Mouse (Mus musculus) forebrain, embryonic 12.5 days (tissue): Measurements from ENCODE around the gene Spdye4a. TPM values are rescaled to one million over a fixed set of nuclear protein-coding genes. Genes with fewer than 3 reads are reported as not detected.

Source experiments
- ATAC-seq: fragments of 200-750 bp; cut with Nextera tagmentation; 2 replicates; pipeline ENCODE4 v1.8.0; 2017; ENCODE audit warnings: moderate TSS enrichment; ENCODE audit not compliant: low FRiP score
- H3K27ac ChIP-seq: fragments of 300-500 bp; sonication (generic); 2 replicates; pipeline ENCODE4 v1.5.1; 2016; ENCODE audit warnings: mild to moderate bottlenecking
- H3K27me3 ChIP-seq: fragments of 300-500 bp; sonication (generic); 2 replicates; pipeline ENCODE4 v1.6.1; 2016; ENCODE audit warnings: mild to moderate bottlenecking
- H3K36me3 ChIP-seq: fragments of 300-500 bp; sonication (generic); replicated peaks from 2 replicates; pipeline ENCODE4 v1.6.1; 2016; ENCODE audit warnings: mild to moderate bottlenecking
- H3K4me1 ChIP-seq: fragments of 300-500 bp; sonication (generic); 2 replicates; pipeline ENCODE4 v1.6.1; 2016
- H3K4me2 ChIP-seq: fragments of 300-500 bp; sonication (generic); 2 replicates; pipeline ENCODE4 v1.6.1; 2016; ENCODE audit warnings: mild to moderate bottlenecking, moderate library complexity
- H3K4me3 ChIP-seq: fragments of 300-500 bp; sonication (generic); replicated peaks from 2 replicates; pipeline ENCODE4 v1.5.1; 2016; ENCODE audit warnings: mild to moderate bottlenecking
- H3K9ac ChIP-seq: fragments of 300-500 bp; sonication (generic); 2 replicates; pipeline ENCODE4 v1.6.1; 2016; ENCODE audit warnings: mild to moderate bottlenecking
- H3K9me3 ChIP-seq: fragments of 300-500 bp; sonication (generic); 2 replicates; pipeline ENCODE4 v1.6.1; 2016
- WGBS: fragments of 180-500 bp; shearing (Covaris S2); methylation state at CpG from one replicate; pipeline ENCODE4 v1.1.7; 2016; 5-methylcytosine and 5-hydroxymethylcytosine counted together
- polyA plus RNA-seq: library from polyadenylated mRNA; unstranded; fragments of >200 nt; fragmentation: Nextera tagmentation; extraction: Ambion mirVana; gene quantifications from 2 replicates; pipeline ENCODE4 v1.2.1, GENCODE M21; 2016

Gene Spdye4a
- not detected in 2 replicates for polyA plus RNA-seq

- Histone ChIP-seq H3K9me3 (peaks cover 7% of the 10 kb centered on the region), H3K36me3 (no peaks in the 10 kb centered on the region), H3K9ac (no peak within 1 kb of the TSS), H3K27ac (no peak within 1 kb of the TSS), H3K27me3 (no peaks in the 10 kb centered on the region), H3K4me2 (no peak within 1 kb of the TSS), H3K4me1 (no peaks in the 10 kb centered on the region), H3K4me3 (no peak within 1 kb of the TSS)
- 83% methylated on average over 3 of the region's 3 CpGs for WGBS
- no peak for ATAC-seq
Observed at GRCm38 (mm10) chr5:143226790-143227189, at the start of gene Spdye4a. Spdye4a (minus strand) TSS chr5:143226890.

GRCm38 (mm10) chr5:143275761-143276160 is 49.1 kb upstream of the Spdye4a start:
- no peak overlapping the region for H3K27ac ChIP-seq
- no peak for ATAC-seq
- H3K4me2 ChIP-seq: no peak overlapping the region
- 56% methylated on average over 5 of the region's 5 CpGs for WGBS
- no peak overlapping the region for H3K9ac ChIP-seq
- H3K4me3 ChIP-seq: no peak overlapping the region
- H3K9me3 ChIP-seq: no peaks in the 10 kb centered on the region
- peaks cover 8% of the 10 kb centered on the region for H3K4me1 ChIP-seq
- H3K27me3 ChIP-seq: peaks cover 39% of the 10 kb centered on the region; the same call in 1 of the 2 replicates
- no peaks in the 10 kb centered on the region for H3K36me3 ChIP-seq

- ATAC-seq: no peak
- Histone ChIP-seq H3K4me2 (no peak overlapping the region), H3K27ac (no peak overlapping the region), H3K4me1 (peaks cover 26% of the 10 kb centered on the region), H3K4me3 (no peak overlapping the region), H3K27me3 (peaks cover 19% of the 10 kb centered on the region; the same call in 1 of the 2 replicates), H3K9ac (no peak overlapping the region), H3K36me3 (no peaks in the 10 kb centered on the region), H3K9me3 (no peaks in the 10 kb centered on the region)
- WGBS: 91% methylated on average over 16 of the region's 16 CpGs
Observed at GRCm38 (mm10) chr5:143272540-143273330, 46.0 kb upstream of the Spdye4a start.

GRCm38 (mm10) chr5:143272108-143272507 is 45.4 kb upstream of the Spdye4a start:
- 79% methylated on average over 3 of the region's 3 CpGs for WGBS
- no peak overlapping the region for H3K4me3 ChIP-seq
- no peak overlapping the region for H3K4me2 ChIP-seq
- H3K4me1 ChIP-seq: peaks cover 26% of the 10 kb centered on the region
- no peaks in the 10 kb centered on the region for H3K9me3 ChIP-seq
- ATAC-seq: no peak
- peaks cover 17% of the 10 kb centered on the region; the same call in 1 of the 2 replicates for H3K27me3 ChIP-seq
- H3K9ac ChIP-seq: no peak overlapping the region
- no peak overlapping the region for H3K27ac ChIP-seq
- H3K36me3 ChIP-seq: no peaks in the 10 kb centered on the region

GRCm38 (mm10) chr5:143271642-143272041 is 45.0 kb upstream of the Spdye4a start:
- H3K4me3 ChIP-seq: no peak overlapping the region
- H3K27ac ChIP-seq: no peak overlapping the region
- no peak for ATAC-seq
- peaks cover 14% of the 10 kb centered on the region; the same call in 1 of the 2 replicates for H3K27me3 ChIP-seq
- no peak overlapping the region for H3K4me2 ChIP-seq
- H3K36me3 ChIP-seq: no peaks in the 10 kb centered on the region
- WGBS: 91% methylated on average over 6 of the region's 6 CpGs
- no peaks in the 10 kb centered on the region for H3K9me3 ChIP-seq
- no peak overlapping the region for H3K9ac ChIP-seq
- peaks cover 26% of the 10 kb centered on the region for H3K4me1 ChIP-seq

GRCm38 (mm10) chr5:143270151-143270519 is 43.4 kb upstream of the Spdye4a start:
- H3K9ac ChIP-seq: peak overlapping the region; percentile 99
- no peaks in the 10 kb centered on the region for H3K9me3 ChIP-seq
- H3K4me2 ChIP-seq: peak overlapping the region; percentile 96
- peaks cover 30% of the 10 kb centered on the region for H3K4me1 ChIP-seq
- 0 out of 2 replicates have a peak, but pooled peaks cover 3% of the 10 kb centered on the region for H3K27me3 ChIP-seq
- H3K36me3 ChIP-seq: no peaks in the 10 kb centered on the region
- peak overlapping the region; percentile 94 for H3K4me3 ChIP-seq
- H3K27ac ChIP-seq: no peak overlapping the region
- 4% methylated on average over 12 of the region's 12 CpGs for WGBS
- ATAC-seq: no peak; the same call in none of the 2 replicates

GRCm38 (mm10) chr5:143269363-143270150 is 42.9 kb upstream of the Spdye4a start, which contains the start of gene Zfp316:
Zfp316 (minus strand) TSS chr5:143270022.
- WGBS: under 1% methylated on average over 66 of the region's 79 CpGs
- peak within 1 kb of the TSS; percentile 85 for H3K27ac ChIP-seq
- no peaks in the 10 kb centered on the region for H3K27me3 ChIP-seq
- H3K4me3 ChIP-seq: peak within 1 kb of the TSS; percentile 94
- H3K9me3 ChIP-seq: no peaks in the 10 kb centered on the region
- ATAC-seq: peak; percentile 92
- H3K9ac ChIP-seq: peak within 1 kb of the TSS; percentile 99
- peak within 1 kb of the TSS; percentile 96 for H3K4me2 ChIP-seq
- H3K4me1 ChIP-seq: peaks cover 30% of the 10 kb centered on the region
- H3K36me3 ChIP-seq: peaks cover 6% of the 10 kb centered on the region

GRCm38 (mm10) chr5:143268985-143269362 is 42.3 kb upstream of the Spdye4a start:
- Histone ChIP-seq H3K4me2 (peak overlapping the region; percentile 96), H3K36me3 (peaks cover 12% of the 10 kb centered on the region), H3K9ac (peak overlapping the region; percentile 99), H3K27me3 (no peaks in the 10 kb centered on the region), H3K9me3 (no peaks in the 10 kb centered on the region), H3K4me1 (peaks cover 30% of the 10 kb centered on the region), H3K27ac (peak overlapping the region; percentile 85), H3K4me3 (peak overlapping the region; percentile 94)
- ATAC-seq: no peak
- 21% methylated on average over 8 of the region's 8 CpGs for WGBS

- WGBS: 89% methylated on average over 6 of the region's 6 CpGs
Observed at GRCm38 (mm10) chr5:143266794-143267193, 40.1 kb upstream of the Spdye4a start.

GRCm38 (mm10) chr5:143265409-143265808 is 38.7 kb upstream of the Spdye4a start:
- Histone ChIP-seq H3K27me3 (no peaks in the 10 kb centered on the region), H3K4me1 (peaks cover 18% of the 10 kb centered on the region), H3K4me3 (no peak overlapping the region), H3K9ac (no peak overlapping the region), H3K4me2 (no peak overlapping the region), H3K36me3 (peaks cover 45% of the 10 kb centered on the region), H3K27ac (no peak overlapping the region), H3K9me3 (no peaks in the 10 kb centered on the region)
- 60% methylated on average over 1 of the region's 1 CpGs for WGBS
- no peak for ATAC-seq

More at GRCm38 (mm10) chr5:143266794-143267193, 40.1 kb upstream of the Spdye4a start:
- Histone ChIP-seq H3K27me3 (no peaks in the 10 kb centered on the region), H3K4me3 (no peak overlapping the region), H3K4me2 (no peak overlapping the region), H3K4me1 (peaks cover 30% of the 10 kb centered on the region), H3K9ac (no peak overlapping the region), H3K9me3 (no peaks in the 10 kb centered on the region), H3K27ac (no peak overlapping the region), H3K36me3 (peaks cover 33% of the 10 kb centered on the region)
- no peak for ATAC-seq

GRCm38 (mm10) chr5:143264689-143265088 is 38.0 kb upstream of the Spdye4a start:
- Histone ChIP-seq H3K4me2 (no peak overlapping the region), H3K4me1 (peaks cover 15% of the 10 kb centered on the region), H3K36me3 (peaks cover 52% of the 10 kb centered on the region), H3K27me3 (0 out of 2 replicates have a peak, but pooled peaks cover 3% of the 10 kb centered on the region), H3K4me3 (no peak overlapping the region), H3K9me3 (no peaks in the 10 kb centered on the region), H3K9ac (peak overlapping the region; percentile 4; the same call in 1 of the 2 replicates), H3K27ac (no peak overlapping the region)
- ATAC-seq: no peak
- 88% methylated on average over 10 of the region's 10 CpGs for WGBS

GRCm38 (mm10) chr5:143261636-143262035 is 34.9 kb upstream of the Spdye4a start:
- H3K9ac ChIP-seq: no peak overlapping the region
- 92% methylated on average over 8 of the region's 8 CpGs for WGBS
- H3K4me3 ChIP-seq: no peak overlapping the region
- peaks cover 4% of the 10 kb centered on the region; the same call in 1 of the 2 replicates for H3K4me1 ChIP-seq
- H3K27ac ChIP-seq: no peak overlapping the region
- no peak overlapping the region for H3K4me2 ChIP-seq
- peaks cover 24% of the 10 kb centered on the region for H3K27me3 ChIP-seq
- H3K9me3 ChIP-seq: no peaks in the 10 kb centered on the region
- peaks cover 79% of the 10 kb centered on the region for H3K36me3 ChIP-seq
- ATAC-seq: no peak
